Mouse (Mus musculus): ENCODE results near the gene Eif1.

DNA sequence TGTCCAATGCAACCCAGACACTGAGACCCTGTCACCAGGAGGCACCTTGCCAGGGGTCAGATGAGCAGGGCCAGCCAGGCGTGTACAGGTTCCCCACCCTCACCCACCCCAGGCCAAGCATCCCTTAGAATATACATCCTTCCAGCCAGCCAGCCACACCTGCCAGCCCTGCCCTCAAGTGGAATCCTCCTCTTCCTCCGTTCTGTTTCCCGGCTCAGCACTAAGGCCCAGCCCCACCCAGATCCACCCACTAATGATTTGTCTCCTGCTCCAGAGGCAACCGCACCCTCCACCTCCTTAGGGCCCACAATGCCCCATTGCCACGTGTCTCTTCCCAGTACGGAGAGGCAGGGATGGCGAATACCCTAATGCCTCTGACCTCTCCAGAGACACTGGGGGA, 45.0 kb upstream of the Eif1 start:
- TF ChIP-seq CTCF (IDR thresholded peaks at IDR 0.05; ENCODE audit: borderline replicate concordance, extremely low read depth, insufficient read depth, insufficient read length), result no peak
- TF ChIP-seq POLR2A (IDR thresholded peaks at IDR 0.05; ENCODE audit: borderline replicate concordance, extremely low read depth, insufficient read depth, insufficient read length, poor library complexity, severe bottlenecking), result no peak

Data from brain, embryonic 14.5 days (tissue).